Mouse (Mus musculus): ENCODE results near the gene Fbxw5. TPM values are rescaled to one million over a fixed set of nuclear protein-coding genes. Genes with fewer than 3 reads are reported as not detected.
A peak's percentile ranks its signal among the peaks of the same experiment; 100 is the strongest.

The Fbxw5 gene
- polyA plus RNA-seq, 1 experiment from 2014 or later: 72.6 TPM

GRCm38 (mm10) chr2:25465256-25465655 lies 35.3 kb upstream of the Fbxw5 start:
- peaks cover 44% of the 10 kb centered on the region for H3K4me1 ChIP-seq (replicated peaks)
- no peaks in the 10 kb centered on the region for H3K27me3 ChIP-seq
- no peaks in the 10 kb centered on the region for H3K9me3 ChIP-seq (replicated peaks)
- no peaks in the 10 kb centered on the region for H3K36me3 ChIP-seq
- 74% methylated on average over 2 of the region's 2 CpGs for WGBS
- H3K9ac ChIP-seq: no peak overlapping the region
- ATAC-seq (replicated peaks; ENCODE audit: insufficient number of reproducible peaks, insufficient read depth, low FRiP score, low read depth): no peak
- H3K4me2 ChIP-seq: no peak overlapping the region
- no peak overlapping the region for H3K4me3 ChIP-seq
- H3K27ac ChIP-seq: no peak overlapping the region

GRCm38 (mm10) chr2:25465816-25466635 lies 34.5 kb upstream of the Fbxw5 start:
- Histone ChIP-seq H3K27ac (peak overlapping the region; percentile 42; the same call in 1 of the 2 replicates), H3K27me3 (no peaks in the 10 kb centered on the region), H3K9ac (no peak overlapping the region), H3K4me1 (replicated peaks) (peaks cover 45% of the 10 kb centered on the region), H3K4me3 (no peak overlapping the region), H3K36me3 (no peaks in the 10 kb centered on the region), H3K4me2 (no peak overlapping the region), H3K9me3 (replicated peaks) (no peaks in the 10 kb centered on the region)
- ATAC-seq (replicated peaks; ENCODE audit: insufficient number of reproducible peaks, insufficient read depth, low FRiP score, low read depth): no peak
- WGBS: 42% methylated on average over 10 of the region's 10 CpGs

- H3K4me2 ChIP-seq: peak overlapping the region; percentile 28; the same call in 1 of the 2 replicates
- H3K36me3 ChIP-seq: no peaks in the 10 kb centered on the region
- H3K27ac ChIP-seq: peak overlapping the region; percentile 96
- H3K4me3 ChIP-seq: no peak overlapping the region
- no peak for ATAC-seq (replicated peaks; ENCODE audit: insufficient number of reproducible peaks, insufficient read depth, low FRiP score, low read depth)
- no peaks in the 10 kb centered on the region for H3K27me3 ChIP-seq
- no peak overlapping the region; the same call in 1 of the 2 replicates for H3K9ac ChIP-seq
- H3K4me1 ChIP-seq (replicated peaks): peaks cover 38% of the 10 kb centered on the region
- no peaks in the 10 kb centered on the region for H3K9me3 ChIP-seq (replicated peaks)
- WGBS: 58% methylated on average over 14 of the region's 14 CpGs
These were observed 32.8 kb upstream of the Fbxw5 start for GRCm38 (mm10) chr2:25467606-25468303.

- Histone ChIP-seq H3K27ac (peak overlapping the region; percentile 96), H3K9me3 (replicated peaks) (no peaks in the 10 kb centered on the region), H3K36me3 (no peaks in the 10 kb centered on the region), H3K4me1 (replicated peaks) (peaks cover 38% of the 10 kb centered on the region), H3K27me3 (no peaks in the 10 kb centered on the region), H3K9ac (0 out of 2 replicates have a peak overlapping the region, but pooled peaks have one; percentile 18), H3K4me3 (peak overlapping the region; percentile 3), H3K4me2 (peak overlapping the region; percentile 40)
- WGBS: 68% methylated on average over 10 of the region's 10 CpGs
- ATAC-seq (replicated peaks; ENCODE audit: insufficient number of reproducible peaks, insufficient read depth, low FRiP score, low read depth): peak; percentile 87
These were observed 31.3 kb upstream of the Fbxw5 start for GRCm38 (mm10) chr2:25468962-25469915.

- Histone ChIP-seq H3K27ac (peak within 1 kb of the TSS; percentile 96), H3K4me3 (peak within 1 kb of the TSS; percentile 3), H3K9ac (0 out of 2 replicates have a peak within 1 kb of the TSS, but pooled peaks have one; percentile 18)
These were observed 30.6 kb upstream of the Fbxw5 start, which contains the start of gene Ptgds for GRCm38 (mm10) chr2:25469969-25470368. Gene Ptgds, minus strand, starts transcription at chr2:25470046.

GRCm38 (mm10) chr2:25472550-25472949 lies 28.0 kb upstream of the Fbxw5 start:
- ATAC-seq (replicated peaks; ENCODE audit: insufficient number of reproducible peaks, insufficient read depth, low FRiP score, low read depth): no peak
- peaks cover 28% of the 10 kb centered on the region for H3K4me1 ChIP-seq (replicated peaks)
- H3K27ac ChIP-seq: no peak overlapping the region
- H3K9me3 ChIP-seq (replicated peaks): no peaks in the 10 kb centered on the region
- no peaks in the 10 kb centered on the region for H3K27me3 ChIP-seq
- no peak overlapping the region for H3K4me3 ChIP-seq
- no peak overlapping the region for H3K4me2 ChIP-seq
- H3K36me3 ChIP-seq: no peaks in the 10 kb centered on the region
- no peak overlapping the region for H3K9ac ChIP-seq
- WGBS: 67% methylated on average over 2 of the region's 2 CpGs

More at GRCm38 (mm10) chr2:25469969-25470368, 30.6 kb upstream of the Fbxw5 start, which contains the start of gene Ptgds:
- H3K4me1 ChIP-seq (replicated peaks): peaks cover 38% of the 10 kb centered on the region
- H3K27me3 ChIP-seq: no peaks in the 10 kb centered on the region
- H3K9me3 ChIP-seq (replicated peaks): no peaks in the 10 kb centered on the region
- WGBS: 24% methylated on average over 6 of the region's 6 CpGs
- no peak for ATAC-seq (replicated peaks; ENCODE audit: insufficient number of reproducible peaks, insufficient read depth, low FRiP score, low read depth)
- peak within 1 kb of the TSS; percentile 40 for H3K4me2 ChIP-seq
- no peaks in the 10 kb centered on the region for H3K36me3 ChIP-seq

- H3K9ac ChIP-seq: no peak overlapping the region
- WGBS: 79% methylated on average over 8 of the region's 8 CpGs
- no peaks in the 10 kb centered on the region for H3K4me1 ChIP-seq (replicated peaks)
- no peak overlapping the region for H3K4me2 ChIP-seq
- no peak for ATAC-seq (replicated peaks; ENCODE audit: insufficient number of reproducible peaks, insufficient read depth, low FRiP score, low read depth)
- no peaks in the 10 kb centered on the region for H3K9me3 ChIP-seq (replicated peaks)
- H3K27me3 ChIP-seq: peaks cover 4% of the 10 kb centered on the region; the same call in 1 of the 2 replicates
- no peaks in the 10 kb centered on the region for H3K36me3 ChIP-seq
- H3K4me3 ChIP-seq: no peak overlapping the region
- H3K27ac ChIP-seq: no peak overlapping the region
These were observed 23.0 kb upstream of the Fbxw5 start for GRCm38 (mm10) chr2:25477541-25477940.

- H3K4me3 ChIP-seq: no peak overlapping the region
- no peaks in the 10 kb centered on the region for H3K9me3 ChIP-seq (replicated peaks)
- H3K9ac ChIP-seq: no peak overlapping the region
- H3K27me3 ChIP-seq: peaks cover 4% of the 10 kb centered on the region; the same call in 1 of the 2 replicates
- H3K36me3 ChIP-seq: no peaks in the 10 kb centered on the region
- ATAC-seq (replicated peaks; ENCODE audit: insufficient number of reproducible peaks, insufficient read depth, low FRiP score, low read depth): no peak
- no peak overlapping the region for H3K27ac ChIP-seq
- H3K4me2 ChIP-seq: no peak overlapping the region
- 80% methylated on average over 3 of the region's 3 CpGs for WGBS
- H3K4me1 ChIP-seq (replicated peaks): no peaks in the 10 kb centered on the region
These were observed 22.4 kb upstream of the Fbxw5 start for GRCm38 (mm10) chr2:25477967-25478675.

GRCm38 (mm10) chr2:25479551-25480311 lies 20.8 kb upstream of the Fbxw5 start:
- 67% methylated on average over 10 of the region's 10 CpGs for WGBS
- no peak overlapping the region for H3K4me2 ChIP-seq
- no peak for ATAC-seq (replicated peaks; ENCODE audit: insufficient number of reproducible peaks, insufficient read depth, low FRiP score, low read depth)
- no peak overlapping the region for H3K9ac ChIP-seq
- H3K36me3 ChIP-seq: no peaks in the 10 kb centered on the region
- no peaks in the 10 kb centered on the region for H3K9me3 ChIP-seq (replicated peaks)
- no peak overlapping the region for H3K4me3 ChIP-seq
- peaks cover 4% of the 10 kb centered on the region; the same call in 1 of the 2 replicates for H3K27me3 ChIP-seq
- no peak overlapping the region for H3K27ac ChIP-seq
- no peaks in the 10 kb centered on the region for H3K4me1 ChIP-seq (replicated peaks)

- 76% methylated on average over 1 of the region's 1 CpGs for WGBS
- H3K9ac ChIP-seq: no peak overlapping the region
- no peaks in the 10 kb centered on the region for H3K4me1 ChIP-seq (replicated peaks)
- H3K27ac ChIP-seq: no peak overlapping the region
- H3K4me3 ChIP-seq: no peak overlapping the region
- no peaks in the 10 kb centered on the region for H3K9me3 ChIP-seq (replicated peaks)
- peaks cover 4% of the 10 kb centered on the region; the same call in 1 of the 2 replicates for H3K27me3 ChIP-seq
- ATAC-seq (replicated peaks; ENCODE audit: insufficient number of reproducible peaks, insufficient read depth, low FRiP score, low read depth): no peak
- H3K36me3 ChIP-seq: no peaks in the 10 kb centered on the region
- H3K4me2 ChIP-seq: no peak overlapping the region
These were observed 20.0 kb upstream of the Fbxw5 start for GRCm38 (mm10) chr2:25480541-25480940.
